Mouse (Mus musculus): ENCODE measurements at regions not wholly inside any gene's neighbourhood (a gene's known extent, or its start where the extent isn't known, plus 50 kb on each side); places are given as distances from the start of the nearest gene placed in this dataset.

- no peak for DNase-seq (ENCODE audit: low read depth, low spot score)
Observed at GRCm38 (mm10) chr4:92064592-92064991, 82.4 kb downstream of the Izumo3 start.

GRCm38 (mm10) chr4:92060973-92061372 lies 86.1 kb downstream of the Izumo3 start:
- DNase-seq (ENCODE audit: low read depth, low spot score) = peak; percentile 16

- DNase-seq (ENCODE audit: low read depth, low spot score) = no peak
Observed at GRCm38 (mm10) chr4:92054899-92055298, 92.1 kb downstream of the Izumo3 start.

- DNase-seq (ENCODE audit: low read depth, low spot score) = no peak
Observed at GRCm38 (mm10) chr4:92024498-92025113, 122.4 kb downstream of the Izumo3 start.

GRCm38 (mm10) chr4:92000263-92000662 lies 146.8 kb downstream of the Izumo3 start:
- DNase-seq (ENCODE audit: low read depth, low spot score) = no peak

- DNase-seq (ENCODE audit: low read depth, low spot score) = no peak
Observed at GRCm38 (mm10) chr4:91989381-91989780, 157.7 kb downstream of the Izumo3 start.
